ENCODE assay signal across 9 mouse cellular contexts in genomic region chr11:96735908-96736307, GRCm38 (mm10). TPM values are rescaled to one million over a fixed set of nuclear protein-coding genes. Genes with fewer than 3 reads are reported as not detected.
DNase-seq lines count a peak whose midpoint lies in the region; ATAC-seq and TF ChIP-seq lines count a peak whose summit lies in the region.
"Had no signal": no experiment of that assay in that cellular context is flagged by ENCODE, and none has a peak within 500 bp of the region (broad histone marks: within the 10 kb centered on the region; RNA-seq: fewer than 3 reads in every experiment).

No protein-coding gene starts in this region.

- no peaks in the 10 kb centered on the region for H3K36me3 ChIP-seq in ES-Bruce4 (ENCODE audit: control insufficient read depth, insufficient read depth, low read length, poor library complexity, severe bottlenecking)
- H3K36me3 ChIP-seq in forebrain, embryonic 12.5 days (replicated peaks) = no peaks in the 10 kb centered on the region
- no peaks in the 10 kb centered on the region for H3K36me3 ChIP-seq in hindbrain, embryonic 12.5 days
- H3K36me3 ChIP-seq in lung, postnatal 0 days (ENCODE audit: insufficient read depth, low read length) = no peaks in the 10 kb centered on the region
- H3K36me3 ChIP-seq: G1E had no signal

- no peaks in the 10 kb centered on the region for H3K4me1 ChIP-seq in ES-Bruce4 (ENCODE audit: control insufficient read depth, insufficient read depth, low read length)
- peaks cover 41% of the 10 kb centered on the region for H3K4me1 ChIP-seq in forebrain, embryonic 12.5 days
- peaks cover 38% of the 10 kb centered on the region for H3K4me1 ChIP-seq in hindbrain, embryonic 12.5 days
- no peaks in the 10 kb centered on the region; the same call in 1 of the 2 replicates for H3K4me1 ChIP-seq in lung, postnatal 0 days (ENCODE audit: insufficient read depth, low read depth, low read length)

- peak overlapping the region; percentile 51 for H3K4me2 ChIP-seq in forebrain, embryonic 12.5 days
- peak overlapping the region; percentile 41 for H3K4me2 ChIP-seq in hindbrain, embryonic 12.5 days (replicated peaks)
- H3K4me2 ChIP-seq in lung, postnatal 0 days (replicated peaks; ENCODE audit: low read depth, low read length) = peak overlapping the region; percentile 46

- H3K27ac ChIP-seq in ES-Bruce4 (ENCODE audit: insufficient read depth, low read length) = no peak overlapping the region
- no peak overlapping the region for H3K27ac ChIP-seq in forebrain, embryonic 12.5 days
- H3K27ac ChIP-seq in hindbrain, embryonic 12.5 days = peak overlapping the region; percentile 18; the same call in 1 of the 2 replicates
- H3K27ac ChIP-seq in lung, postnatal 0 days (ENCODE audit: low read length) = peak overlapping the region; percentile 54

- TF ChIP-seq POLR2A in ES-Bruce4 (IDR thresholded peaks at IDR 0.05; ENCODE audit: insufficient read depth, low read length) = no peak

- H3K9me3 ChIP-seq in ES-Bruce4 (replicated peaks; ENCODE audit: control insufficient read depth, insufficient read depth, low read length, poor library complexity, severe bottlenecking) = no peaks in the 10 kb centered on the region
- H3K9me3 ChIP-seq in forebrain, embryonic 12.5 days = no peaks in the 10 kb centered on the region
- H3K9me3 ChIP-seq in hindbrain, embryonic 12.5 days (replicated peaks) = no peaks in the 10 kb centered on the region
- no peaks in the 10 kb centered on the region for H3K9me3 ChIP-seq in lung, postnatal 0 days (ENCODE audit: low read length)
- H3K9me3 ChIP-seq: G1E had no signal

- peak; percentile 58; the same call in 1 of the 2 replicates for ATAC-seq in cerebellum, adult (ENCODE audit: insufficient number of reproducible peaks, low FRiP score, low TSS enrichment)
- peak; percentile 79 for ATAC-seq in forebrain, embryonic 12.5 days (ENCODE audit: low FRiP score)
- peak; percentile 71; the same call in 1 of the 2 replicates for ATAC-seq in hindbrain, embryonic 12.5 days (ENCODE audit: low FRiP score)
- ATAC-seq in lung, postnatal 0 days = peak; percentile 81

- 1% methylated on average over 19 of the region's 19 CpGs for WGBS in forebrain, embryonic 12.5 days
- WGBS in hindbrain, embryonic 12.5 days = under 1% methylated on average over 19 of the region's 19 CpGs
- 1% methylated on average over 19 of the region's 19 CpGs for WGBS in lung, postnatal 0 days

- peak; percentile 41 to 55 for DNase-seq in layer of hippocampus, postnatal 36 days
- DNase-seq in lung, postnatal 0 days (ENCODE audit: low spot score) = peak; percentile 78
- peak; percentile 51 for DNase-seq in retina, postnatal 7 days (ENCODE audit: low read depth, low spot score)
- DNase-seq in spleen, postnatal 36 days (ENCODE audit: low spot score in 2 of 2) = no peak

- peak; percentile 54 for TF ChIP-seq CTCF in ES-Bruce4 (IDR thresholded peaks at IDR 0.05; ENCODE audit: low read depth, low read length)
- peak; percentile 71 for TF ChIP-seq CTCF in lung, postnatal 0 days (IDR thresholded peaks at IDR 0.05)

- peak overlapping the region; percentile 57 for H3K9ac ChIP-seq in ES-Bruce4 (ENCODE audit: low read depth, poor library complexity, severe bottlenecking)
- H3K9ac ChIP-seq in forebrain, embryonic 12.5 days = 0 out of 2 replicates have a peak overlapping the region, but pooled peaks have one; percentile 33
- 0 out of 2 replicates have a peak overlapping the region, but pooled peaks have one; percentile 23 for H3K9ac ChIP-seq in hindbrain, embryonic 12.5 days
- no peak overlapping the region for H3K9ac ChIP-seq in lung, postnatal 0 days (replicated peaks; ENCODE audit: low read depth)

- peak overlapping the region; percentile 37 for H3K4me3 ChIP-seq in ES-Bruce4 (ENCODE audit: low read depth, low read length)
- H3K4me3 ChIP-seq in forebrain, embryonic 12.5 days (replicated peaks) = peak overlapping the region; percentile 29
- peak overlapping the region; percentile 19 for H3K4me3 ChIP-seq in hindbrain, embryonic 12.5 days
- peak overlapping the region; percentile 19; the same call in 1 of the 2 replicates for H3K4me3 ChIP-seq in lung, postnatal 0 days (ENCODE audit: low read depth, low read length)

- no peak for TF ChIP-seq EP300 in ES-Bruce4 (IDR thresholded peaks at IDR 0.05; ENCODE audit: insufficient read depth, low read depth, low read length)
- TF ChIP-seq EP300 in lung, postnatal 0 days (IDR thresholded peaks at IDR 0.05) = no peak

- no peaks in the 10 kb centered on the region for H3K27me3 ChIP-seq in ES-Bruce4 (ENCODE audit: control insufficient read depth, insufficient read depth, low read length, poor library complexity, severe bottlenecking)
- peaks cover 45% of the 10 kb centered on the region for H3K27me3 ChIP-seq in forebrain, embryonic 12.5 days
- peaks cover 9% of the 10 kb centered on the region; the same call in 1 of the 2 replicates for H3K27me3 ChIP-seq in hindbrain, embryonic 12.5 days
- peaks cover under 1% of the 10 kb centered on the region; the same call in 1 of the 2 replicates for H3K27me3 ChIP-seq in lung, postnatal 0 days (replicated peaks; ENCODE audit: insufficient read depth, low read length)

RNA-seq across cellular contexts. Expression of gene Snx11, which starts 41.5 kb away (rescaled TPM):
- 27.3 and 31.1 TPM in 2 replicates for polyA plus RNA-seq in ES-Bruce4 (2011; ENCODE audit: insufficient read depth, insufficient read length, low read depth, missing spikeins)
- polyA plus RNA-seq in forebrain, embryonic 12.5 days (2016; fragmentation: Nextera tagmentation; extraction: Ambion mirVana) = 31.0 and 40.3 TPM in 2 replicates
- 40.5 and 45.1 TPM in 2 replicates for polyA plus RNA-seq in hindbrain, embryonic 12.5 days (2016; fragmentation: Nextera tagmentation; extraction: Ambion mirVana)
- 10 to 100 TPM; 51.0 to 54.4 TPM for total RNA-seq in layer of hippocampus, postnatal 36 days (2021)
- 18.4 and 18.7 TPM in 2 replicates for polyA plus RNA-seq in lung, postnatal 0 days (2015; fragmentation: Nextera tagmentation; extraction: Ambion mirVana)

RNA-seq across cellular contexts. Expression of gene Cbx1, which starts 53.0 kb away (rescaled TPM):
- polyA plus RNA-seq in ES-Bruce4 (2011; ENCODE audit: insufficient read depth, insufficient read length, low read depth, missing spikeins) = 201 and 202 TPM in 2 replicates
- polyA plus RNA-seq in forebrain, embryonic 12.5 days (2016; fragmentation: Nextera tagmentation; extraction: Ambion mirVana) = 168 and 172 TPM in 2 replicates
- 136 TPM in 2 replicates for polyA plus RNA-seq in hindbrain, embryonic 12.5 days (2016; fragmentation: Nextera tagmentation; extraction: Ambion mirVana)
- 10 to 100 TPM; 52.4 to 54.9 TPM for total RNA-seq in layer of hippocampus, postnatal 36 days (2021)
- 48.6 and 54.0 TPM in 2 replicates for polyA plus RNA-seq in lung, postnatal 0 days (2015; fragmentation: Nextera tagmentation; extraction: Ambion mirVana)

Comparison
In these comparisons a context has a peak if more than half of its experiments do, and no peak if none do; other contexts are left out.
1. H3K27ac ChIP-seq: peak in hindbrain, embryonic 12.5 days (single experiment) and lung, postnatal 0 days (single experiment); none in ES-Bruce4 (single experiment) and forebrain, embryonic 12.5 days (single experiment).
2. DNase-seq: peak in layer of hippocampus, postnatal 36 days (2 of 2), lung, postnatal 0 days (single experiment) and retina, postnatal 7 days (single experiment); none in spleen, postnatal 36 days (0 of 2).
3. Peak in every context shown above with its lines, with median percentiles within 50 percentile points of each other: H3K4me3 ChIP-seq, ATAC-seq and H3K4me2 ChIP-seq.